Mouse (Mus musculus): ENCODE data around the gene Pld3. TPM values are rescaled to one million over a fixed set of nuclear protein-coding genes. Genes with fewer than 3 reads are reported as not detected.

Gene Pld3
- polyA plus RNA-seq, 1 experiment from 2014 or later, result 49.3 TPM

- peak; percentile 17 for ATAC-seq
- H3K4me2 ChIP-seq (ENCODE audit: low read depth, low read length), result peak overlapping the region; percentile 72
- TF ChIP-seq EP300 (IDR thresholded peaks at IDR 0.05; ENCODE audit: low read depth) (no peak), CTCF (IDR thresholded peaks at IDR 0.05; ENCODE audit: low read depth) (no peak)
- H3K4me3 ChIP-seq (ENCODE audit: low read depth, low read length), result peak overlapping the region; percentile 69
- DNase-seq, result peak; percentile 36
- peaks cover 55% of the 10 kb centered on the region for H3K4me1 ChIP-seq (ENCODE audit: insufficient read depth)
- peak overlapping the region; percentile 94 for H3K27ac ChIP-seq (ENCODE audit: low read depth)
- WGBS (ENCODE audit: insufficient replicate concordance), result 48% methylated on average over 12 of the region's 12 CpGs
- no peaks in the 10 kb centered on the region for H3K9me3 ChIP-seq (ENCODE audit: low read length)
- H3K27me3 ChIP-seq (ENCODE audit: insufficient read depth, low read length), result no peaks in the 10 kb centered on the region
- peak overlapping the region; percentile 80 for H3K9ac ChIP-seq (replicated peaks)
- H3K36me3 ChIP-seq (replicated peaks; ENCODE audit: insufficient read depth, low read length), result peaks cover 4% of the 10 kb centered on the region
Observed at GRCm38 (mm10) chr7:27592934-27593645, 40.1 kb upstream of the Pld3 start.

- Histone ChIP-seq H3K4me3 (ENCODE audit: low read depth, low read length) (peak overlapping the region; percentile 69), H3K36me3 (replicated peaks; ENCODE audit: insufficient read depth, low read length) (peaks cover 4% of the 10 kb centered on the region), H3K9me3 (ENCODE audit: low read length) (no peaks in the 10 kb centered on the region), H3K27me3 (ENCODE audit: insufficient read depth, low read length) (no peaks in the 10 kb centered on the region), H3K4me1 (ENCODE audit: insufficient read depth) (peaks cover 50% of the 10 kb centered on the region), H3K9ac (replicated peaks) (peak overlapping the region; percentile 80), H3K27ac (ENCODE audit: low read depth) (peak overlapping the region; percentile 94), H3K4me2 (ENCODE audit: low read depth, low read length) (peak overlapping the region; percentile 72)
- peak; percentile 24 for ATAC-seq
- 2% methylated on average over 17 of the region's 17 CpGs for WGBS (ENCODE audit: insufficient replicate concordance)
- DNase-seq, result peak; percentile 43
- TF ChIP-seq EP300 (IDR thresholded peaks at IDR 0.05; ENCODE audit: low read depth), result no peak
- TF ChIP-seq CTCF (IDR thresholded peaks at IDR 0.05; ENCODE audit: low read depth), result no peak
Observed at GRCm38 (mm10) chr7:27592217-27592929, 39.4 kb upstream of the Pld3 start.

GRCm38 (mm10) chr7:27591266-27592216, 38.5 kb upstream of the Pld3 start, which contains the start of gene Akt2:
Gene Akt2, plus strand, starts transcription at chr7:27591552.
- no peaks in the 10 kb centered on the region for H3K9me3 ChIP-seq (ENCODE audit: low read length)
- ATAC-seq, result peak; percentile 88
- no peaks in the 10 kb centered on the region for H3K27me3 ChIP-seq (ENCODE audit: insufficient read depth, low read length)
- peak within 1 kb of the TSS; percentile 69 for H3K4me3 ChIP-seq (ENCODE audit: low read depth, low read length)
- WGBS (ENCODE audit: insufficient replicate concordance), result under 1% methylated on average over 33 of the region's 71 CpGs
- peaks cover 4% of the 10 kb centered on the region for H3K36me3 ChIP-seq (replicated peaks; ENCODE audit: insufficient read depth, low read length)
- peak; percentile 90 for DNase-seq
- peak within 1 kb of the TSS; percentile 80 for H3K9ac ChIP-seq (replicated peaks)
- TF ChIP-seq EP300 (IDR thresholded peaks at IDR 0.05; ENCODE audit: low read depth) (peak; percentile 66; the same call in 1 of the 2 replicates), CTCF (IDR thresholded peaks at IDR 0.05; ENCODE audit: low read depth) (no peak)
- H3K4me2 ChIP-seq (ENCODE audit: low read depth, low read length), result peak within 1 kb of the TSS; percentile 72
- peak within 1 kb of the TSS; percentile 94 for H3K27ac ChIP-seq (ENCODE audit: low read depth)
- H3K4me1 ChIP-seq (ENCODE audit: insufficient read depth), result peaks cover 42% of the 10 kb centered on the region

GRCm38 (mm10) chr7:27590566-27591213, 37.7 kb upstream of the Pld3 start:
- H3K9ac ChIP-seq (replicated peaks), result peak overlapping the region; percentile 80
- H3K9me3 ChIP-seq (ENCODE audit: low read length), result no peaks in the 10 kb centered on the region
- H3K4me2 ChIP-seq (ENCODE audit: low read depth, low read length), result peak overlapping the region; percentile 72
- TF ChIP-seq CTCF (IDR thresholded peaks at IDR 0.05; ENCODE audit: low read depth) (peak; percentile 42), EP300 (IDR thresholded peaks at IDR 0.05; ENCODE audit: low read depth) (no peak)
- H3K4me3 ChIP-seq (ENCODE audit: low read depth, low read length), result peak overlapping the region; percentile 69
- H3K27ac ChIP-seq (ENCODE audit: low read depth), result peak overlapping the region; percentile 94
- peaks cover 34% of the 10 kb centered on the region for H3K4me1 ChIP-seq (ENCODE audit: insufficient read depth)
- no peak for DNase-seq
- 61% methylated on average over 4 of the region's 4 CpGs for WGBS (ENCODE audit: insufficient replicate concordance)
- ATAC-seq, result no peak
- H3K27me3 ChIP-seq (ENCODE audit: insufficient read depth, low read length), result no peaks in the 10 kb centered on the region
- H3K36me3 ChIP-seq (replicated peaks; ENCODE audit: insufficient read depth, low read length), result peaks cover 4% of the 10 kb centered on the region

GRCm38 (mm10) chr7:27590088-27590487, 37.1 kb upstream of the Pld3 start:
- TF ChIP-seq CTCF (IDR thresholded peaks at IDR 0.05; ENCODE audit: low read depth) (no peak), EP300 (IDR thresholded peaks at IDR 0.05; ENCODE audit: low read depth) (no peak)
- no peak overlapping the region for H3K4me3 ChIP-seq (ENCODE audit: low read depth, low read length)
- H3K36me3 ChIP-seq (replicated peaks; ENCODE audit: insufficient read depth, low read length), result peaks cover 4% of the 10 kb centered on the region
- no peaks in the 10 kb centered on the region for H3K27me3 ChIP-seq (ENCODE audit: insufficient read depth, low read length)
- DNase-seq, result no peak
- WGBS (ENCODE audit: insufficient replicate concordance), result 90% methylated on average over 4 of the region's 4 CpGs
- ATAC-seq, result no peak
- H3K4me1 ChIP-seq (ENCODE audit: insufficient read depth), result peaks cover 27% of the 10 kb centered on the region
- no peaks in the 10 kb centered on the region for H3K9me3 ChIP-seq (ENCODE audit: low read length)
- no peak overlapping the region for H3K9ac ChIP-seq (replicated peaks)
- no peak overlapping the region for H3K27ac ChIP-seq (ENCODE audit: low read depth)
- no peak overlapping the region for H3K4me2 ChIP-seq (ENCODE audit: low read depth, low read length)
